In the genomic region with DNA sequence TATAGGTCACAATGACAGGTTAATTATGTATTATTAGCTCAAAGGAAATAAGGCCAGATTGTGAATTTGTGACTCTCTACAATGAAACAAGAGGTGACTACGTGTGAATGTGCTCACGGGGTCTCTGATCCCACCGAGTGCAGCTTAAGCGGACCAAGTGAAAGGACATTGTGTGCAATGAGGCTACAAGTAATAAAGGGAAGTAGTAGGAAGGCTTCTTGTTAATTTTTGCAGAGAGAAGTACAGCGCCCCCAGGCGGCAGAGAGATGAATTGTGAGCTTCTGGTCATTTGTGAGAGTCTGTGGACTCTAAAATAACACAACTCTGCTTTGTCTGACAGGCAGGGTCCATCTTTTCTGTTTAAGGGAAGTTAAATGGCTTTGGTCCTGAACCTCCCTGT, we compare ENCODE assay signal across 9 mouse cellular contexts.
A peak's percentile ranks its signal among the peaks of the same experiment; 100 is the strongest.
DNase-seq lines count a peak whose midpoint lies in the region; ATAC-seq lines count a peak whose summit lies in the region.
"Had no signal": no experiment of that assay in that cellular context is flagged by ENCODE, and none has a peak within 500 bp of the region (broad histone marks: within the 10 kb centered on the region; RNA-seq: fewer than 3 reads in every experiment).

No protein-coding gene starts in this region.

- ATAC-seq in CD4-positive, CD25-positive, alpha-beta regulatory T cell, adult 4 months: no peak
- peak; percentile 45; the same call in 1 of the 2 replicates for ATAC-seq in forebrain, embryonic 14.5 days

- H3K4me1 ChIP-seq in forebrain, embryonic 14.5 days (ENCODE audit: control insufficient read depth, insufficient read depth, low read length): peaks cover 3% of the 10 kb centered on the region; the same call in 1 of the 2 replicates
- peaks cover 15% of the 10 kb centered on the region for H3K4me1 ChIP-seq in limb, embryonic 10.5 days
- H3K4me1 ChIP-seq: liver, embryonic 15.5 days had no signal

- H3K4me3 ChIP-seq in forebrain, embryonic 14.5 days (ENCODE audit: low read depth, low read length): no peak overlapping the region
- no peak overlapping the region for H3K4me3 ChIP-seq in limb, embryonic 10.5 days
- H3K4me3 ChIP-seq: liver, embryonic 15.5 days had no signal

- WGBS in forebrain, embryonic 14.5 days: 7% methylated on average over 6 of the region's 6 CpGs
- WGBS in limb, embryonic 10.5 days: 42% methylated on average over 6 of the region's 6 CpGs

- H3K9ac ChIP-seq in forebrain, embryonic 14.5 days (ENCODE audit: low read length): no peak overlapping the region
- H3K9ac ChIP-seq: liver, embryonic 15.5 days had no signal

- no peak overlapping the region for H3K27ac ChIP-seq in forebrain, embryonic 14.5 days (ENCODE audit: low read depth, low read length)
- no peak overlapping the region for H3K27ac ChIP-seq in limb, embryonic 10.5 days
- H3K27ac ChIP-seq: liver, embryonic 15.5 days had no signal

- no peak overlapping the region for H3K4me2 ChIP-seq in forebrain, embryonic 14.5 days (ENCODE audit: low read length)
- H3K4me2 ChIP-seq: liver, embryonic 15.5 days had no signal

- H3K36me3 ChIP-seq in forebrain, embryonic 14.5 days (ENCODE audit: control insufficient read depth, insufficient read depth, low read length): no peaks in the 10 kb centered on the region
- H3K36me3 ChIP-seq in limb, embryonic 10.5 days: no peaks in the 10 kb centered on the region
- H3K36me3 ChIP-seq in splenic B cell, adult 2 months (ENCODE audit: control insufficient read depth, insufficient read depth, low read length, poor library complexity, severe bottlenecking): no peaks in the 10 kb centered on the region
- H3K36me3 ChIP-seq: liver, embryonic 15.5 days had no signal

- peak; percentile 64 for DNase-seq in CD4-positive, CD25-positive, alpha-beta regulatory T cell, adult 2 months (ENCODE audit: low read depth, low spot score)
- DNase-seq in left cerebral cortex, postnatal 14 days (ENCODE audit: low spot score in 2 of 2): peak; percentile 56 to 80
- no peak for DNase-seq in left cerebral cortex, adult 18-20 months (ENCODE audit: low spot score in 2 of 2)
- peak; percentile 76 for DNase-seq in ZHBTc4 (ENCODE audit: low read depth, low spot score)
- DNase-seq in forebrain, embryonic 14.5 days (ENCODE audit: low spot score): peak; percentile 74
- peak; percentile 76 for DNase-seq in limb, embryonic 10.5 days (ENCODE audit: low spot score)
- DNase-seq in splenic B cell, adult 2 months (ENCODE audit: low read depth, low spot score): peak; percentile 68

- intact Hi-C loops in left cerebral cortex, postnatal 14 days (cut with DNase I): no loop called here

- H3K9me3 ChIP-seq in forebrain, embryonic 14.5 days (replicated peaks; ENCODE audit: control insufficient read depth, low read length): no peaks in the 10 kb centered on the region
- H3K9me3 ChIP-seq in limb, embryonic 10.5 days (replicated peaks): no peaks in the 10 kb centered on the region
- H3K9me3 ChIP-seq: liver, embryonic 15.5 days had no signal

- no peaks in the 10 kb centered on the region for H3K27me3 ChIP-seq in forebrain, embryonic 14.5 days (replicated peaks; ENCODE audit: control insufficient read depth, insufficient read depth, low read length)
- H3K27me3 ChIP-seq in limb, embryonic 10.5 days (ENCODE audit: low read depth, poor library complexity, severe bottlenecking): peaks cover 14% of the 10 kb centered on the region
- H3K27me3 ChIP-seq in splenic B cell, adult 2 months (ENCODE audit: control insufficient read depth, insufficient read depth, low read length, poor library complexity, severe bottlenecking): no peaks in the 10 kb centered on the region
- H3K27me3 ChIP-seq: liver, embryonic 15.5 days had no signal

Comparison
In these comparisons a context has a peak if more than half of its experiments do, and no peak if none do; other contexts are left out.
1. DNase-seq: peak in CD4-positive, CD25-positive, alpha-beta regulatory T cell, adult 2 months (single experiment), left cerebral cortex, postnatal 14 days (2 of 2), ZHBTc4 (single experiment), forebrain, embryonic 14.5 days (single experiment), limb, embryonic 10.5 days (single experiment) and splenic B cell, adult 2 months (single experiment); none in left cerebral cortex, adult 18-20 months (0 of 2).